18 mouse cellular contexts compared by ENCODE assay signal in genomic region chr16:78922644-78923043, GRCm38 (mm10).
"Had no signal": no experiment of that assay in that cellular context is flagged by ENCODE, and none has a peak within 500 bp of the region (broad histone marks: within the 10 kb centered on the region; RNA-seq: fewer than 3 reads in every experiment).

No protein-coding gene starts in this region.

- H3K9ac ChIP-seq: lung, embryonic 14.5 days; midbrain, embryonic 12.5 days; neural tube, embryonic 13.5 days; neural tube, embryonic 15.5 days had no signal

- H3K4me2 ChIP-seq: lung, embryonic 14.5 days; midbrain, embryonic 12.5 days; neural tube, embryonic 13.5 days; neural tube, embryonic 15.5 days had no signal

- H3K36me3 ChIP-seq: midbrain, embryonic 10.5 days; midbrain, embryonic 12.5 days; neural tube, embryonic 13.5 days; neural tube, embryonic 15.5 days had no signal

- H3K27ac ChIP-seq: midbrain, embryonic 10.5 days; midbrain, embryonic 12.5 days; neural tube, embryonic 13.5 days; neural tube, embryonic 15.5 days had no signal

- H3K9me3 ChIP-seq: midbrain, embryonic 10.5 days; midbrain, embryonic 12.5 days; neural tube, embryonic 13.5 days; neural tube, embryonic 15.5 days had no signal

- ATAC-seq: midbrain, embryonic 16.5 days had no signal

- H3K4me3 ChIP-seq: midbrain, embryonic 10.5 days; midbrain, embryonic 12.5 days; myocyte; neural tube, embryonic 13.5 days; neural tube, embryonic 15.5 days had no signal

- H3K4me1 ChIP-seq: midbrain, embryonic 10.5 days; midbrain, embryonic 12.5 days; neural tube, embryonic 13.5 days; neural tube, embryonic 15.5 days had no signal

- H3K27me3 ChIP-seq: midbrain, embryonic 12.5 days; neural tube, embryonic 13.5 days; neural tube, embryonic 15.5 days had no signal

- DNase-seq: lung, embryonic 14.5 days; lung, postnatal 10 days; lung, postnatal 4 days; midbrain, embryonic 14.5 days; retina, postnatal 1 day; right cerebral cortex, adult 18-20 months; right cerebral cortex, postnatal 25 days; right cerebral cortex, postnatal 4 days; spleen, adult 18-20 months; thymus, adult 2 months; thymus, postnatal 25 days; thymus, postnatal 4 days had no signal
